Mouse (Mus musculus): ENCODE measurements around the gene Lrsam1. TPM values are rescaled to one million over a fixed set of nuclear protein-coding genes. Genes with fewer than 3 reads are reported as not detected.
A peak's percentile ranks its signal among the peaks of the same experiment; 100 is the strongest.

Lrsam1 gene
- polyA plus RNA-seq, 1 experiment from 2014 or later = 10.4 TPM

DNA sequence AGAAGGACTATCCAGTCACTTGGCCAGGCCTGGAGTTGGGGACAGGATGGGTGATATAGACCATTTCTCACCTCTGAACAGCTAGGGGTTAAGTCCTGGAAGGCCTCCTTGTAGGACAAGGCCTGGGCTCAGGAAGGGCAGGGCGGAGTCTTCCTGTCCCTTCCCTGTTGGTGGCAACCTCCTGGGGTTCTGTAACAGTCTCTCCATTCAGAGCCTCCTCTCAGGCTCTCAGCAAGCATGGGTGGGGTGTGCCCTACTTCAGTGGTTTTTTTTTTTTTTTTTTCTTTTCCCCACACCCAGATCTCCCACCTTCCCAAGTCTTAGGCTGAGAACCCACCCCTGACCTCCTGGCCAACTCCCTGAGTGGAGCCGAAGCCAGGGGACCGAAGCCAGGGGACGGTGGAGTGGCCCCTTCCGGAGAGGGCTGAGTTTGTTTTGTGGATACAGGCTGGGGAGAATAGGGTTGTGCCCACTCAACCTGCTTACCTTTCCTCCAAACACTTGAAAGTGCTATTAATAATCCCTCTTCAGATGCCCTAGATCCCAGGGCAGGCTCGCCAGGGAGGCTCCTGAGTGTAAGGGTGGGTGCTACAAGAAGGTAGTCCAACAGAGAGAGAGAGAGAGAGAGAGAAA, 83.5 kb downstream of the Lrsam1 start:
- Histone ChIP-seq H3K4me2 (peak overlapping the region; percentile 86), H3K27ac (peak overlapping the region; percentile 74; the same call in 1 of the 2 replicates), H3K27me3 (no peaks in the 10 kb centered on the region), H3K36me3 (no peaks in the 10 kb centered on the region; the same call in 1 of the 2 replicates), H3K4me1 (replicated peaks) (peaks cover 74% of the 10 kb centered on the region), H3K9ac (replicated peaks) (peak overlapping the region; percentile 93; the same call in 1 of the 2 replicates), H3K4me3 (replicated peaks) (peak overlapping the region; percentile 82), H3K9me3 (no peaks in the 10 kb centered on the region)
- ATAC-seq (ENCODE audit: insufficient number of reproducible peaks, insufficient read depth, low FRiP score, low TSS enrichment, low read depth) = no peak
- WGBS = 56% methylated on average over 6 of the region's 6 CpGs

DNA sequence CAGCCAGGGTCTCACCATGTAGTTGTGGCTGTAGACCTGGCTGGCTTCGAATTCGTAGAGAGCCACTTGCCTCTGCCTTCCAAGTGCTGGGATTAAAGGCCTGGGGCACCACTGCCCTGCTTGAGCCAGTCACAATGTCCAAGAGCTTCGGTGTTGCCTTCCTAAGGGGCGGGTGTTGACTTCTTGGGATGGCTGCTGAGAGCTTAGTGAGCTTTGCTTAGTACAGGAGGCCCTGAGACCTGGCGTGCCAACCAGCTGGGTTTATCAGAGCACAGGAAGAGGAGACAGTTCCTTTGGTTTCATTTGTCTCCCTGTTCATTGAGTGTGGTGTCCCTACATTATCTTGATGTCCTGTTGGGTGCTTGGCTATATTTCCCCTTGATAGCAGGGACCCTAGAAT, 84.1 kb downstream of the Lrsam1 start:
- no peaks in the 10 kb centered on the region; the same call in 1 of the 2 replicates for H3K36me3 ChIP-seq
- H3K9ac ChIP-seq (replicated peaks) = peak overlapping the region; percentile 93; the same call in 1 of the 2 replicates
- peak overlapping the region; percentile 74 for H3K27ac ChIP-seq
- peak overlapping the region; percentile 82 for H3K4me3 ChIP-seq (replicated peaks)
- peaks cover 68% of the 10 kb centered on the region for H3K4me1 ChIP-seq (replicated peaks)
- ATAC-seq (ENCODE audit: insufficient number of reproducible peaks, insufficient read depth, low FRiP score, low TSS enrichment, low read depth) = no peak
- H3K4me2 ChIP-seq = peak overlapping the region; percentile 86
- H3K27me3 ChIP-seq = no peaks in the 10 kb centered on the region
- WGBS = 30% methylated on average over 5 of the region's 5 CpGs
- no peaks in the 10 kb centered on the region for H3K9me3 ChIP-seq

DNA sequence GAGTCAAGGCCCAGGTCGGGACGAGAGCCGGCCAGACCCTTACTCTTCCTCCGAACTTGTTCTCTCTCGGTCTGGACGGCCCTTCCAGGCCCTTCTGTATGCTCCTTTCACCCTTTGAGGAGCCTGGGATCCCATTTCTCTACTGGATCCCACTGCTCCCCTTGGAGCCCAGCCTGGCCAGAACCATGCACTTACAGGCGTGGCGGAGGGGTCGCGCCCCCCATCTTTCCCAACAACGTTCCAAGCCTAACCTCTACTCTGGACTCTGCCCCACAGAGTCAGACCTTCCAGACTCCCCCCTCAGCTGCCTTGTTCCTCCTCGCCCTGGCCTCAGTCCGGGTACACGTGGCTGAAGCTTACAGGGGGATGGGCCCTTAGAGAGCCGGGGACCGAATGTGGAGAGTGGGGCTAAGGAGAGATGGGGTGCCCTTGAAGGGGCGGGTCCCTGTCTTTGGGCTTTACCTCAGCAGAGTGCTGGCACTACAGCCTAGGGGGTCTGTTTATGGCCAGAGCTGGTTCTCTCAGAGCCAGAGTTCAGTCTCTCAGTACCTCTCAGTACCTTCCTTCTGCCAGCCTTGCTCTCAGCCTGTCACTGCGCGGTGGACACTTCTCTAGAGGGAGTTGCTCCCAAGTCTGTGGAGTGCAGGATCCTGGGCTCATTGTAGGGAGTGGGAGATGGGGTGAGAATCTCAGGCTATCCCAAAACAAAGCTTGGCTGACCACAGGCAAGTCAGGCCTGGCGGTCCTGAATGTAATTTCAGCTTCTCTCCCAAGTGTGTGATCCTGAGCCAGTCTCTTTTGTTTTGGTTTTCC, 84.7 kb downstream of the Lrsam1 start:
- H3K36me3 ChIP-seq = no peaks in the 10 kb centered on the region; the same call in 1 of the 2 replicates
- H3K4me3 ChIP-seq (replicated peaks) = peak overlapping the region; percentile 82
- no peaks in the 10 kb centered on the region for H3K9me3 ChIP-seq
- no peaks in the 10 kb centered on the region for H3K27me3 ChIP-seq
- H3K9ac ChIP-seq (replicated peaks) = peak overlapping the region; percentile 93
- 3% methylated on average over 20 of the region's 20 CpGs for WGBS
- H3K4me1 ChIP-seq (replicated peaks) = peaks cover 63% of the 10 kb centered on the region
- peak overlapping the region; percentile 86 for H3K4me2 ChIP-seq
- no peak; the same call in 1 of the 2 replicates for ATAC-seq (ENCODE audit: insufficient number of reproducible peaks, insufficient read depth, low FRiP score, low TSS enrichment, low read depth)
- H3K27ac ChIP-seq = peak overlapping the region; percentile 74

DNA sequence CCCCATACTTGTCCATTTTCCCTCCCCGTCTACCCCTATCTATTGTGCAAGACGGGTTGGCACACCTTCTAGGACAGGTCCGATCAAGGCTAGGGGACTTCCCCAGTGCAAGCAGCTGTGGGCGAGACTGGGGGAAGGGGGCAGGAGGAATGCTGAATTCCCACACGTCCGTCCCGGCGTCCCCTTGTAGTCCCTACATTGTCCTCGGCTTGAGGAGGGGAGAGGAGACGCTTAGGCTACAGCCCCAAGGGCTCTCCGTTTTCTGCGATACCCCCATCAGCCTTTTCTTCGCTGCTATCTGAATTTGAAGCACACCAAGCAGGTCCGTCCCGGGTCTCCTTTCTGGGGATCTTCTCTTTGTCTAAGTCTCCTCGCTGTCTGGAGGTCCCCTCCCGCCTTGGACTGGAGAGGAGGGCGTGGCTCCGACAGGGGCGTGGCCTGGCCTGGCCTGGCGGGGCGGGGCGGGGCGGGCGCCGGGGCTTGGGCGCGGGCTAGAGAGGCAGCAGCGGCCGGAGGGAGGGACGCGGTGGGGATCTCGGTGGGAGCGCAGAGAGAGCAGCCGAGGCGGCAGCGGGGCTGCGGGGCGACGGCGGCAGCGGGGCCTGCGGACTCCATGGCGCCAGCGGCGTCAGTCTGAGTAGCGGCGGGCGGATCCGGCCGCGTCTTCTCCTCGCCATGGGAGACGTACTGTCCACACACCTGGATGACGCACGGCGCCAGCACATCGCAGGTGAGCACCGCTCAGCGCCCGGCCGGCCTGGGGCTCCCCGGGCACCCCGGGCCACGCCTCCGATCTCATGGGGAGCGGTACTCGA, 85.5 kb downstream of the Lrsam1 start, which contains the start of gene Fam129b:
Gene Fam129b (plus strand): TSS at position 440 of the 815 bp plus-strand sequence.
- under 1% methylated on average over 59 of the region's 68 CpGs for WGBS
- Histone ChIP-seq H3K4me2 (peak within 1 kb of the TSS; percentile 86), H3K9me3 (no peaks in the 10 kb centered on the region), H3K9ac (replicated peaks) (peak within 1 kb of the TSS; percentile 93), H3K36me3 (no peaks in the 10 kb centered on the region; the same call in 1 of the 2 replicates), H3K27ac (peak within 1 kb of the TSS; percentile 74), H3K27me3 (no peaks in the 10 kb centered on the region), H3K4me3 (replicated peaks) (peak within 1 kb of the TSS; percentile 82), H3K4me1 (replicated peaks) (peaks cover 55% of the 10 kb centered on the region)
- ATAC-seq (ENCODE audit: insufficient number of reproducible peaks, insufficient read depth, low FRiP score, low TSS enrichment, low read depth) = peak; percentile 87

Other genes with a start within 250 kb of the Lrsam1 start
- 129 and 136 TPM in 2 replicates for gene Cdk9, start 248.5 kb downstream of the Lrsam1 start, polyA plus RNA-seq (2016; fragmentation: Nextera tagmentation; extraction: Ambion mirVana)
- gene Sh2d3c, start 240.6 kb downstream of the Lrsam1 start, polyA plus RNA-seq (2016; fragmentation: Nextera tagmentation; extraction: Ambion mirVana) = 17.0 and 17.1 TPM in 2 replicates
- gene 6330409D20Rik, start 220.6 kb downstream of the Lrsam1 start, polyA plus RNA-seq (2016; fragmentation: Nextera tagmentation; extraction: Ambion mirVana) = not detected in 2 replicates
- 58.8 and 62.7 TPM in 2 replicates for gene Tor2a, start 204.4 kb downstream of the Lrsam1 start, polyA plus RNA-seq (2016; fragmentation: Nextera tagmentation; extraction: Ambion mirVana)
- gene Ttc16, start 186.0 kb downstream of the Lrsam1 start, polyA plus RNA-seq (2016; fragmentation: Nextera tagmentation; extraction: Ambion mirVana) = 0.28 and 0.35 TPM in 2 replicates
- 3.8 and 4.2 TPM in 2 replicates for gene Ptrh1, start 185.8 kb downstream of the Lrsam1 start, polyA plus RNA-seq (2016; fragmentation: Nextera tagmentation; extraction: Ambion mirVana)
- gene Cfap157, start 177.2 kb downstream of the Lrsam1 start, polyA plus RNA-seq (2016; fragmentation: Nextera tagmentation; extraction: Ambion mirVana) = 0.35 and 1.2 TPM in 2 replicates
- 18.8 and 20.0 TPM in 2 replicates for gene Stxbp1, start 114.4 kb downstream of the Lrsam1 start, polyA plus RNA-seq (2016; fragmentation: Nextera tagmentation; extraction: Ambion mirVana)
- gene Fam129b, start 85.5 kb downstream of the Lrsam1 start, polyA plus RNA-seq (2016; fragmentation: Nextera tagmentation; extraction: Ambion mirVana) = 48.0 and 48.1 TPM in 2 replicates
- gene Rpl12, start 55 bp downstream of the Lrsam1 start, polyA plus RNA-seq (2016; fragmentation: Nextera tagmentation; extraction: Ambion mirVana) = 184 and 185 TPM in 2 replicates
- gene Slc2a8, start 20.5 kb upstream of the Lrsam1 start, polyA plus RNA-seq (2016; fragmentation: Nextera tagmentation; extraction: Ambion mirVana) = 25.4 and 25.7 TPM in 2 replicates
- 15.7 and 16.4 TPM in 2 replicates for gene Garnl3, start 170.0 kb upstream of the Lrsam1 start, polyA plus RNA-seq (2016; fragmentation: Nextera tagmentation; extraction: Ambion mirVana)